Mouse (Mus musculus) limb, embryonic 13.5 days (tissue): Measurements from ENCODE around the gene Nr5a1. TPM values are rescaled to one million over a fixed set of nuclear protein-coding genes. Genes with fewer than 3 reads are reported as not detected.

Experiments used
- ATAC-seq: fragments of 200-750 bp; cut with Nextera tagmentation; 2 replicates; pipeline ENCODE4 v1.8.0; 2017; ENCODE audit warnings: low read depth, moderate number of reproducible peaks, moderate TSS enrichment; ENCODE audit not compliant: low FRiP score
- H3K27ac ChIP-seq: fragments of 300-500 bp; sonication (generic); 2 replicates; pipeline ENCODE4 v1.5.1; 2015; ENCODE audit warnings: inconsistent platforms, mild to moderate bottlenecking, moderate library complexity
- H3K27me3 ChIP-seq: fragments of 300-500 bp; sonication (generic); 2 replicates; pipeline ENCODE4 v1.6.1; 2015; ENCODE audit warnings: mild to moderate bottlenecking, inconsistent platforms
- H3K36me3 ChIP-seq: fragments of 300-500 bp; sonication (generic); 2 replicates; pipeline ENCODE4 v1.6.1; 2015; ENCODE audit warnings: inconsistent platforms, mild to moderate bottlenecking, moderate library complexity
- H3K4me1 ChIP-seq: fragments of 300-500 bp; sonication (generic); 2 replicates; pipeline ENCODE4 v1.6.1; 2015; ENCODE audit warnings: inconsistent platforms
- H3K4me2 ChIP-seq: fragments of 300-500 bp; sonication (generic); replicated peaks from 2 replicates; pipeline ENCODE4 v1.6.1; 2015; ENCODE audit warnings: inconsistent platforms, mild to moderate bottlenecking, moderate library complexity
- H3K4me3 ChIP-seq: fragments of 300-500 bp; sonication (generic); 2 replicates; pipeline ENCODE4 v1.5.1; 2015; ENCODE audit warnings: moderate library complexity, mild to moderate bottlenecking, inconsistent platforms
- H3K9ac ChIP-seq: fragments of 300-500 bp; sonication (generic); 2 replicates; pipeline ENCODE4 v1.6.1; 2015; ENCODE audit warnings: mild to moderate bottlenecking, inconsistent platforms
- H3K9me3 ChIP-seq: fragments of 300-500 bp; sonication (generic); 2 replicates; pipeline ENCODE4 v1.6.1; 2016; ENCODE audit warnings: inconsistent platforms
- WGBS: fragments of 180-500 bp; shearing (Covaris S2); methylation state at CpG from one replicate; pipeline ENCODE4 v1.1.7; 2015; 5-methylcytosine and 5-hydroxymethylcytosine counted together
- polyA plus RNA-seq: library from polyadenylated mRNA; unstranded; fragments of >200 nt; fragmentation: Nextera tagmentation; extraction: Ambion mirVana; gene quantifications from 2 replicates; pipeline ENCODE4 v1.2.1, GENCODE M21; 2015

The Nr5a1 gene
- polyA plus RNA-seq, 1 experiment from 2014 or later = not detected

DNA sequence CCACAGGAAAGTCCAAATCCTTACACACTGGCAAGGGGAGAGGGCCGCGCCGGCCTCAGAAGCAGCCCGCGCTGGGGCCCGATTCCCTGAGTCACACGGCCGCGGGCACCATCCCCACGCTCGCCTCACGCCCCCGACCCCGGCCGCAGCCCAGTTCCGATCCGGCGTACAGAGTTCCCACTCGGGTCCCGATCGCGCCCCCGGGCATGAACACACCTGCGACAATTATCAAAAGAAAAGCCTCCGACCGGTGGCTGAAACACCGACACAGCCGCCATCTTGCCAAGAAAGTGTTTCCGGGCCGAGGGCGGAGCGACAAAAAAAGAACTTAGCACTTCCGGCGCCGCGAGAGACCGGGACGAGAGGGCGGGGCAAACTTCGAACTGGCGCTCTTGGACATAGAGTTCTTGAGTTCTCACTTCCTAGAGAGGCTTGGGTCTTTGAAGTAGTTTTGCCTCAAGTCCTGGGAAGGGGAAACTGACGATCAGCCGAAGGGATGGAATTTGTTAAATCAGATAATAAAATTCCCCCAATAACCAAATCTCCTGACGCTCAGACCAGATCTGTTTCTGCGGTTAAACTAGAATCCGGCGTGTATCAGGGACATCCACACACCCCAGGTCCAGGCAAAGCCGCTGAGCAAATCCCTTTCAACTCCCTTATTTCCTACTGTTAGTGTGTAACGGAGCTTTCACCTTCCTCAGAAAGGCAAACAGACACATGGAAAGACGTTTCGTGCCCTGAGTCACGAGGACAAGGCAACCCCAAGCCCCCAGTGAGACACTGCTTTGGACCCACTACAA, 70.5 kb downstream of the Nr5a1 start, which contains the start of gene Psmb7:
Gene Psmb7, minus strand, starts transcription at position 463 of the 803 bp plus-strand sequence.
- peak within 1 kb of the TSS; percentile 74 for H3K4me2 ChIP-seq
- peaks cover 21% of the 10 kb centered on the region for H3K4me1 ChIP-seq
- H3K27ac ChIP-seq = peak within 1 kb of the TSS; percentile 59; the same call in 1 of the 2 replicates
- 1% methylated on average over 52 of the region's 52 CpGs for WGBS
- H3K9ac ChIP-seq = peak within 1 kb of the TSS; percentile 90
- H3K4me3 ChIP-seq = peak within 1 kb of the TSS; percentile 92
- peaks cover 29% of the 10 kb centered on the region for H3K36me3 ChIP-seq
- H3K27me3 ChIP-seq = no peaks in the 10 kb centered on the region
- peak; percentile 93 for ATAC-seq
- H3K9me3 ChIP-seq = peaks cover 3% of the 10 kb centered on the region; the same call in 1 of the 2 replicates

Other genes with a start within 250 kb of the Nr5a1 start
- 179 and 181 TPM in 2 replicates for gene Nek6, start 202.9 kb downstream of the Nr5a1 start, polyA plus RNA-seq
- 282 and 290 TPM in 2 replicates for gene Psmb7, start 70.5 kb downstream of the Nr5a1 start, polyA plus RNA-seq
- 0.60 and 0.80 TPM in 2 replicates for gene Nr6a1, start 213.1 kb upstream of the Nr5a1 start, polyA plus RNA-seq
- gene Olfml2a, start 217.4 kb upstream of the Nr5a1 start, polyA plus RNA-seq = 6.4 and 6.7 TPM in 2 replicates